Mouse (Mus musculus) embryonic fibroblast, embryonic 13.5 days (primary cell): ENCODE measurements around the gene Slfn5.

Experiments
- CTCF ChIP-seq: IDR thresholded peaks from 2 replicates; pipeline ENCODE4 v1.5.1; 2011; ENCODE audit warnings: mild to moderate bottlenecking, control low read depth, low read length, moderate library complexity, borderline replicate concordance; ENCODE audit not compliant: insufficient read depth
- POLR2A ChIP-seq: IDR thresholded peaks from 2 replicates; pipeline ENCODE4 v1.6.1; 2011; ENCODE audit warnings: low read depth, mild to moderate bottlenecking, control low read depth, low read length, moderate library complexity

GRCm38 (mm10) chr11:82910250-82910649 is 40.9 kb upstream of the Slfn5 start, which contains the start of gene Unc45b:
- no peak for TF ChIP-seq POLR2A
- TF ChIP-seq CTCF = no peak
